Mouse (Mus musculus): ENCODE measurements around the gene Itgb1bp2. TPM values are rescaled to one million over a fixed set of nuclear protein-coding genes. Genes with fewer than 3 reads are reported as not detected.

Itgb1bp2 gene
- polyA plus RNA-seq (2012; rRNA removed): 2.0 and 2.9 TPM in 2 replicates

GRCm38 (mm10) chrX:101448886-101449475 lies at the start of gene Itgb1bp2:
Gene Itgb1bp2 (plus strand): TSS chrX:101449088.
- Histone ChIP-seq H3K27me3 (ENCODE audit: control insufficient read depth, insufficient read depth, low read length) (no peaks in the 10 kb centered on the region), H3K4me3 (replicated peaks; ENCODE audit: insufficient read depth, low read depth, low read length) (no peak within 1 kb of the TSS), H3K27ac (ENCODE audit: insufficient read depth, low read length) (no peak within 1 kb of the TSS), H3K4me1 (ENCODE audit: control insufficient read depth, insufficient read depth, low read length) (no peaks in the 10 kb centered on the region)
- no peak for DNase-seq
- WGBS: 72% methylated on average over 4 of the region's 4 CpGs
- TF ChIP-seq POLR2A (IDR thresholded peaks at IDR 0.05; ENCODE audit: borderline replicate concordance, insufficient read depth, low read length) (no peak), CTCF (IDR thresholded peaks at IDR 0.05; ENCODE audit: borderline replicate concordance, insufficient read depth, low read depth, low read length) (no peak)

- peak; percentile 59 to 66 for DNase-seq
- WGBS: 11% methylated on average over 28 of the region's 36 CpGs
- H3K27me3 ChIP-seq (ENCODE audit: control insufficient read depth, insufficient read depth, low read length): no peaks in the 10 kb centered on the region
- TF ChIP-seq CTCF (IDR thresholded peaks at IDR 0.05; ENCODE audit: borderline replicate concordance, insufficient read depth, low read depth, low read length) (peak; percentile 43; the same call in 1 of the 2 replicates), POLR2A (IDR thresholded peaks at IDR 0.05; ENCODE audit: borderline replicate concordance, insufficient read depth, low read length) (no peak)
- H3K4me3 ChIP-seq (replicated peaks; ENCODE audit: insufficient read depth, low read depth, low read length): peak overlapping the region; percentile 100
- H3K4me1 ChIP-seq (ENCODE audit: control insufficient read depth, insufficient read depth, low read length): no peaks in the 10 kb centered on the region
- peak overlapping the region; percentile 98 for H3K27ac ChIP-seq (ENCODE audit: insufficient read depth, low read length)
Observed at GRCm38 (mm10) chrX:101418946-101419724, 29.8 kb upstream of the Itgb1bp2 start.

GRCm38 (mm10) chrX:101419725-101420699 lies 28.9 kb upstream of the Itgb1bp2 start:
- TF ChIP-seq POLR2A (IDR thresholded peaks at IDR 0.05; ENCODE audit: borderline replicate concordance, insufficient read depth, low read length): peak; percentile 39; the same call in 1 of the 2 replicates
- no peak for TF ChIP-seq CTCF (IDR thresholded peaks at IDR 0.05; ENCODE audit: borderline replicate concordance, insufficient read depth, low read depth, low read length)
- no peaks in the 10 kb centered on the region for H3K4me1 ChIP-seq (ENCODE audit: control insufficient read depth, insufficient read depth, low read length)
- peak overlapping the region; percentile 100 for H3K4me3 ChIP-seq (replicated peaks; ENCODE audit: insufficient read depth, low read depth, low read length)
- peak overlapping the region; percentile 98 for H3K27ac ChIP-seq (ENCODE audit: insufficient read depth, low read length)
- WGBS: 9% methylated on average over 53 of the region's 54 CpGs
- DNase-seq: peak; percentile 88 to 90
- no peaks in the 10 kb centered on the region for H3K27me3 ChIP-seq (ENCODE audit: control insufficient read depth, insufficient read depth, low read length)

GRCm38 (mm10) chrX:101420700-101421095 lies 28.2 kb upstream of the Itgb1bp2 start, which contains the start of gene Zmym3:
Gene Zmym3 (minus strand): TSS chrX:101420849.
- no peaks in the 10 kb centered on the region for H3K4me1 ChIP-seq (ENCODE audit: control insufficient read depth, insufficient read depth, low read length)
- no peak for DNase-seq
- peak within 1 kb of the TSS; percentile 100 for H3K4me3 ChIP-seq (replicated peaks; ENCODE audit: insufficient read depth, low read depth, low read length)
- 25% methylated on average over 4 of the region's 4 CpGs for WGBS
- no peak for TF ChIP-seq POLR2A (IDR thresholded peaks at IDR 0.05; ENCODE audit: borderline replicate concordance, insufficient read depth, low read length)
- TF ChIP-seq CTCF (IDR thresholded peaks at IDR 0.05; ENCODE audit: borderline replicate concordance, insufficient read depth, low read depth, low read length): no peak
- H3K27me3 ChIP-seq (ENCODE audit: control insufficient read depth, insufficient read depth, low read length): no peaks in the 10 kb centered on the region
- H3K27ac ChIP-seq (ENCODE audit: insufficient read depth, low read length): peak within 1 kb of the TSS; percentile 98

GRCm38 (mm10) chrX:101423462-101423861 lies 25.4 kb upstream of the Itgb1bp2 start:
- DNase-seq: no peak
- no peak overlapping the region for H3K4me3 ChIP-seq (replicated peaks; ENCODE audit: insufficient read depth, low read depth, low read length)
- WGBS: 73% methylated on average over 2 of the region's 2 CpGs

GRCm38 (mm10) chrX:101427774-101428173 lies 21.1 kb upstream of the Itgb1bp2 start:
- Histone ChIP-seq H3K4me3 (replicated peaks; ENCODE audit: insufficient read depth, low read depth, low read length) (no peak overlapping the region), H3K27ac (ENCODE audit: insufficient read depth, low read length) (no peak overlapping the region), H3K4me1 (ENCODE audit: control insufficient read depth, insufficient read depth, low read length) (no peaks in the 10 kb centered on the region; the same call in 1 of the 2 replicates), H3K27me3 (ENCODE audit: control insufficient read depth, insufficient read depth, low read length) (no peaks in the 10 kb centered on the region; the same call in 1 of the 2 replicates)
- no peak for DNase-seq
- TF ChIP-seq POLR2A (IDR thresholded peaks at IDR 0.05; ENCODE audit: borderline replicate concordance, insufficient read depth, low read length) (no peak), CTCF (IDR thresholded peaks at IDR 0.05; ENCODE audit: borderline replicate concordance, insufficient read depth, low read depth, low read length) (0 out of 2 replicates have a peak, but pooled peaks have one; percentile 15)
- WGBS: 15% methylated on average over 1 of the region's 1 CpGs

More at GRCm38 (mm10) chrX:101423462-101423861, 25.4 kb upstream of the Itgb1bp2 start:
- Histone ChIP-seq H3K27ac (ENCODE audit: insufficient read depth, low read length) (no peak overlapping the region), H3K27me3 (ENCODE audit: control insufficient read depth, insufficient read depth, low read length) (no peaks in the 10 kb centered on the region), H3K4me1 (ENCODE audit: control insufficient read depth, insufficient read depth, low read length) (no peaks in the 10 kb centered on the region; the same call in 1 of the 2 replicates)
- TF ChIP-seq POLR2A (IDR thresholded peaks at IDR 0.05; ENCODE audit: borderline replicate concordance, insufficient read depth, low read length) (no peak), CTCF (IDR thresholded peaks at IDR 0.05; ENCODE audit: borderline replicate concordance, insufficient read depth, low read depth, low read length) (no peak)

GRCm38 (mm10) chrX:101428785-101429141 lies 20.1 kb upstream of the Itgb1bp2 start:
- Histone ChIP-seq H3K27ac (ENCODE audit: insufficient read depth, low read length) (peak overlapping the region; percentile 100; the same call in 1 of the 2 replicates), H3K4me1 (ENCODE audit: control insufficient read depth, insufficient read depth, low read length) (no peaks in the 10 kb centered on the region; the same call in 1 of the 2 replicates), H3K4me3 (replicated peaks; ENCODE audit: insufficient read depth, low read depth, low read length) (peak overlapping the region; percentile 99), H3K27me3 (ENCODE audit: control insufficient read depth, insufficient read depth, low read length) (no peaks in the 10 kb centered on the region; the same call in 1 of the 2 replicates)
- DNase-seq: no peak
- 20% methylated on average over 7 of the region's 7 CpGs for WGBS
- no peak for TF ChIP-seq CTCF (IDR thresholded peaks at IDR 0.05; ENCODE audit: borderline replicate concordance, insufficient read depth, low read depth, low read length)
